Mouse (Mus musculus) right cerebral cortex, postnatal 36 days (tissue): ENCODE measurements around the gene Spout1.
A peak's percentile ranks its signal among the peaks of the same experiment; 100 is the strongest.

ENCODE experiments used
- DNase-seq, 2 experiments: peaks; one replicate each; pipeline ENCODE4 v3.0.0; 2022; ENCODE audit warnings: low spot score in 2 of 2, mixed read lengths in 1 of 2

The Spout1 gene

DNA sequence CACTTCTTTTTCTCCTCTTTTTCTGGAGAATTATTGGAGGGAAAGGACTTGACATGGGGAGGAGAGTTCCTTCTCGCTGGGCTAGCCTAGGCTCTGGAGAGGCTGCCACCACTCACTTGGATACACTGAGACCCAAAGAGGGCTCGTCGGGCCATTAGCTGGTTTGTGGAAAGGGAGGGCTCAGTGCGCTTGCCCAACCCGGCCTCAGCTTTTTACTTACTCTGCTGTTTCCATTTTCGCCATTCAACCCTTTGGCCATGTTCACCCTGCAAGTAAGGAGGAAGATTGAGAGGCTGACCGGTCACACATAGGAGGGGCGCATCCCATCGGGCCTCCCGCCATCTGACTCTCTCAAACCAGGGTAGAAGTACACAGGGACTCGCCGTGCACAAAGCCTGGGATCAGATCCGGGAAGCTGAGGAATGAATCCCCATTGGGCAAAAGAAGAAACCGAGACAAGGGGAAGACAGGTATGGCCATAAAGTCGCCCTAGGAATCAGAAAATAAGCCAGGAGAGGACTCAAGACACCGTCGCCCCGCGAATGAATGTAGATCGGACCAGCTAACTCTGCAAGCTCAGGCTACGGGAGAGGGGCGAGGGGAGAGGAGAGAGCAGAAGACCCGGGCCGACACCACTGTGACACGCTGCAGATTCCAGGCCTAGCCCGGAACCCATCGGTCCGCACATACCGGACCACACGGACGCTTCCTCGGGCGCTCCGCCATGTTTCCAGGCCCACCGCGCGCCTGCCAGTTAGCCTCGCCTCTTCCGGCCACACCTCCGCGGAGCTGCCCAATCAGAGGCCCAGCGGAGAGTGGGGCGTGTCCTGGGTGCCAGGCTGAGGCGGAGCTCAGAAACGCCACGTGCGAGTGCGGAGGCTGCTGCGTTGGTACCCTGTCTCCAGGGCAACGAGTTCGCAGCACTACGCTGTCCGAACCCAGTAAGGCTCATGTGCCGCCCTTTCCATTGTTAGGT lies at the start of gene Spout1:
Gene Spout1 (minus strand): TSS at position 760 of the 976 bp plus-strand sequence.
- DNase-seq: peak; percentile 93 to 96

DNA sequence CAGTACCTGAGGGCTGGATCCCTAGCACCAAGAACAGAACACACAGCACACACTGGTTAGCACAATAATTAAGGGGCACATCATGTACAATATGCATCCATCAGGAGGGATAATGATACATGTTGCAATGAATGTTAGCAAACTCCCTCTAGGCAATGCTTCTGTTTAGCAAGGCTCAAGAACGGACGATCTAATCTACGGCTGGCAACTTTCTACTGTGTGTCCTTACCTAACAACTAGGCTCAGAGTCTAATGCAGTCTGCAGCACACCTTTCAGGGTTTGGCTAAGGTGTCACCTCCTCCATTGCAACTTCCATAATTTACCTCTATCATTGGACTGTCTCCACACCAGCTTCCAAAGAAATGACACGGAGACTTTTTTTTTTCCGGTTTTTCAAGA lies 38.0 kb upstream of the Spout1 start:
- no peak for DNase-seq

DNA sequence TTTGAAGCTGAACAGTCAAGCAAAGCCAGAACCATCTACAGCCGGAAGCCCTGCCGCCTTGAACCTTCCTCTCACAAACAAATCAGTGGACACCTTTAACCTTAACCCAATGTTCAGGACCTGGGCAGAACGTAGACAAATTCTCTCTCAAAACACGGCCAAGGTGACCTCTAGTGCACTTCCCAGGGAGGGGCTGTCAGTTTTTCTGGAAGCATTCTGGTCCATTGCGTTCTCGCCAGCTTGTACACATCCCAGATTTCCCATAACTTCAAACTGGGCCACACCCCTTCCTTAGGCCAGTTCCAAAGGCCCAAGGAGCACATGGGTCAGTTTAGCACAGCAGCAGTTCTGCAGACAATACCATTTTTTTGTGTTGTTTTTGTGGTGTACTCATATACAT lies 37.2 kb upstream of the Spout1 start:
- no peak for DNase-seq

DNA sequence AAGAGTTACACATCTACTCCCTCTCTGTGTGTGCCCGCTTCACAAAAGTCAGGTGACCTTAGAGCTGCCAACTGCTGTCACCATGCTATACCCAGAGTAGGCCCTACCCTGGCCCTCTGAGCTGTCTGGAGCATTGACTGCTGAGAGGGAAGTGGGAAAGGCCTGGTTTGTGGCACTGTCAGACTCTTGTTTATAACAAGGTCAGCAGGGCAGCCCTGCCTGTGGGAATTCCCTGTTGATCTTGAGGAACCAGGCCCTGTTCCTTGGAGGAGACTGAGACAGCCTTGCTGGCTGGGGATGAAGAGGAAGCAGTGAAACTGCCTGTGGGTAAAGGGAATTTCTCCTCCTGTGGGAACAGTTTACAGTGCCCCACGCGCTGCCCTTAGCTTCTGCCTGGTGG lies 36.5 kb upstream of the Spout1 start:
- no peak for DNase-seq

DNA sequence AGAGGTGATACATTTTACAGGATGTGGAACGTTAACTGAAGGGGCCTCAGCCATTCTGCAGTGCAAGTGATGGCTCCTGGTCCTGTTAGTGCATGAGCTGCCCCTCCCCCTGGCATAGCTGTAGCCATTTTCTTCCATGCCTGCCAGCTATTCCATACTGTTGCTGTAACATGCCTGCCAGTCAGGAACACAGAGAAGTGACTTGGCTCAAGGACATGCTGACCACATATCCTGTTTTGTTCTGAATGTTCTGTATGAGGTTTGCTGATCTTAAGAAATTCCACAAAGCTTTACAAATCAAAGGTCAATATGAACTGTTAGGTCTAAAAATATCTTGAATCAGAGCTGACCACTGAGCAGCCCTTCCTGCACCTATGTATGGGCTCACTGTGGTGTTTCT lies 34.7 kb upstream of the Spout1 start:
- DNase-seq: no peak

DNA sequence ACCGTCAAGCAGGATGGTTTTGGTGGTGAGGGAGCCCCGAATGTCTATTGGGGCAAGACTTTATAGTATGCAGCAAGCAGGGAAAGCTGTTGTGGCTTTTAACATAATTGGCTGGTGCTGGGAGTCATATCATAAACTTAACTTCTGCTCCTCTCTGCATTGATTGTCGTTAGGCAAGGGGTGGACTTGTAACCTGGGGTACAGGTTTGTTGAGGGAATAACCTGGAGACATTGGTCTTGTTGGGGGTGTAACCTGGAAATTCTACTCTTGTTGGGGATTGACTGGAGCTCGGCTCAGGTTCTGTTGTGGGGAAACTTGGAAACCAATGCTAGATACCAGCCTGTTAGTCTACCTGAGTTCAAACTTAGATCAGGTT lies 33.9 kb upstream of the Spout1 start:
- DNase-seq: no peak

DNA sequence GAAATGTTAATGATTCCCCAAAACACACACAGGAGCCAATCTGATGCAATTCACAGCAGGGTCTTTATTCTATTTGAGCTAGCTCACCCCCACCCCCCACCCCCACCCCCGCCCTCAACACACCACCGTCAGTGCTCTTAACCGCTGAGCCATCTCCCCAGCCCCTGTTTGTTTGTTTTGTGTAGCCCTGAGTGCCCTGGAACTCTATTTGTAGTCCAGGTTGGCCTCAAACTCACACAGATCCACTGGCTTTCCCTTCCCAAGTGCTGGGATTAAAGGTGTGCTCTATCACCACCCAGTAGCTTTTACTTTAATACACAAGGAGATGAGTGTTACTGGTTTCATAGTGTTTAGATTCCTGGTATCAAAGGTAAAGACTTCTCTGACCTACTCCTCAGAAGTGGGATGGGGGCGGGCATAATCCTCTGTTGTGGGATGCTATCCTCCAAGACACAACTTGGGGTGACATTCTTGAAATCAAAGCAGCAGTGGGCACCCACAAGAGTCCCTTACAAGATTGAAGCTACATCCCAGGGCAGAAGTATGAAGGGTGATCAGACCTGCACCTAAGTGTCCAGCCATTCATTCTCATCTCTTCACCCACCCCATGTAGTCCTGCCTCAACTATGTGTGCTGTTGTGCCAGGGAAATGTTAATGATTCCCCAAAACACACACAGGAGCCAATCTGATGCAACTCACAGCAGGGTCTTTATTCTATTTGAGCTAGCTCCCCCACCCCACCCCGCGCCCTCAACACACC lies 33.3 kb upstream of the Spout1 start:
- no peak for DNase-seq

DNA sequence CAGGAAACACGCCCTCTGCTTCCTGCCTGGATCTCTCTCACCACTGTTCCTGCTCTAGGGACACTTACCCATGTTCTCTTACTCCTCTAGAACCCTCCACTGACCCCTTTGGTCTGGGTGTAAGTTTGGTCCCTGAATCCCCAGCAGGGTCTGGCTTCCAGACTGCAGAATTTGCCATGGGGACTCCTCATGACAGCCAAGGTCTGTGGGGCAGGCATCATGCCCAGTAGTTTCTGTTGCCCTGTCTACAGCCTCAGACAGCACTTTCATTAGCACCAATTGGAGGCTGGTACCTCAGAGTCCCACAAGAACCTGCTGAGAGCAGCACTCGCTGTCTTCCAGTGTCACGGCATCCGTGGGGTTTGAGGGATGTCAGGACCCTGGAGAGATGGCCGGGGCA lies 29.6 kb upstream of the Spout1 start:
- no peak for DNase-seq

DNA sequence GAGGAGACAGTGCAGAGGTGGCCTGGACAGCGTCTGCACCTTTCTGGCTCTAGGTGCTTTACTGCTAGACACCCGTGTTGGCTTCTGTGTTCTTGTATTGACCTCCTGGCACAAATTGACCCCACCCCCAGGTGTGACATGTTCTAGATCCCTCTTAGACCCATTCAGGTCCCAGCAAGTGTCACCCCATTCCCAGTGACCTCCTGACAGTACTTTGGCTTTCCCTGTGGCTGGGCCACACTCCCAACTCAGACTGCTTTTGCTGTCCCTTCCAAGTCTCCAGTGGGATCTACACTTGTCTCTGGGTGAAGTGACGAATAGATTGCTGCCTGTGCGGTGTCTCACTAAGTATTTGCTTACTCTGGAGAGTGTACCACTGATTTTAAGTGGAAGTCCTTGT lies 29.1 kb upstream of the Spout1 start:
- no peak for DNase-seq

DNA sequence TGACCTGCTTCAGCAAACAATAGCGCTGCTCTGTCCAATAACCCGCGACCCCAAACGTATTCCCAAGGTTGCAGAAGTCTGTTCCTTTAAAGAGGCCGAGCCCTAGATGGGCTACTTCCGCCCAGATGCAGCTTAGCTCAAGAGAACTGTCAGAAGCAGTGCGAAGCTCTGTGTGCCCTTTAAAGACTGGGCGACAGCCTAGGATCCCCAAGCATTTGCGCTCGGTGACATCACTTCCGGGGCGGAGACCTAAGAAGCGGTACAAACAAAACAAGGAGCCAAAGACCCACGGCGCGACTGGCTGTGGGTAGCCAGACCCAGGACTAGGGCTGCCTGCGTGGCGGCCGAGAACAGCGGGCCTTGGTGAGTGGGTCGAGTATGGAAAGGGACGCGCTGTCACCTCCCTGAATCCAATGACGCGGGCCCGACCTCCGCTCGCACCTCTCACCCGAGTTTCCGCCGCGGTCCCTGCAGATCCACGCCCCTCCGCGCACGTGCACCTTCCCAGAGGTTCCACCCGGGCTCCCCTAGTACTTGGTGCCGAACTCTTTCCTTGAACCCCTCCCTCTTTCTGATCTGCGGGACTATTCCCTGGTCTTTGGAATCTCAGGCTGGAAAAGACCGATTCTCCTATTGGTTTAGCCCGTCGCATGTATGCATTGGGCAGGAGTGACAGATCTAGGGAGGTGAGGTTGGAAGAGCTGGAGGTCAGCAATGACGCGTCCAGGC lies 27.5 kb upstream of the Spout1 start, which contains the start of gene Kyat1:
Gene Kyat1 (minus strand): TSS at position 219 of the 729 bp plus-strand sequence.
- DNase-seq: peak; percentile 91 to 92

DNA sequence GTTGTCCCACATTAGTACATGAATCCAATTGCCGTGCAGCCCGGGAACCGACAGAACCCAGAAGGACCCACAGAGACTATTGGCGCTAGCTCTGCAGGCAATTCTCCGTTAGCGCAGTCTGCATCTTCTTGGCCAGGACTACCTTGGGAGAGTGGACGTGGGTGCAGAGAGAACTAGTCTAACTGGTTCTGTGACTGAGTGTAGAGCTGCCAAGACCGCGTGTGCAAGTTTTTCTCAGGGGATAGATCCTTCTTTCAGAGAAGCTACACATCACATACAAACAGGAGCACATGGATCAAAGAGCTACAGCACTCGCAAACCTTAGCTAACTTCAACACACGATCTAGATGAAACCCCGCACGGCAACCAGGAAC lies 27.0 kb upstream of the Spout1 start:
- peak; percentile 9 to 30 for DNase-seq

DNA sequence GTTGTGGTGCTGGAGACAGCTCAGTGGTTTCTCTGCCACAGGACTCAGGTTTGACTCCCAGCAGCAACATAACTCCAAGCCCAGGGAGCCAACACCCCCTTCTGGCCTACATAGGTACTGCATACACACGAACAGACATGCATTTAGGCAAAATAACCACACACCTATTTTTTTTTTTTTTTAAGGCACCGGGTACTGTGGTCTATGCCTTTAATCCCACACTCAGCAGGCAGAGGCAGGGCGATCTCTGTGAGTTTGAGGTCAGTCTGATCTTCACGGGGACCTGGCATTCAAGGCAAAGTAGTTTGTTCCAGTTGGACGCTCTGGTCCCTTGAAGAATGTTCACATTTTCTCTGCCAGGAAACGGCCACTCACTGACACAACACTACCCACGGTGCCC lies 25.2 kb upstream of the Spout1 start:
- no peak for DNase-seq

DNA sequence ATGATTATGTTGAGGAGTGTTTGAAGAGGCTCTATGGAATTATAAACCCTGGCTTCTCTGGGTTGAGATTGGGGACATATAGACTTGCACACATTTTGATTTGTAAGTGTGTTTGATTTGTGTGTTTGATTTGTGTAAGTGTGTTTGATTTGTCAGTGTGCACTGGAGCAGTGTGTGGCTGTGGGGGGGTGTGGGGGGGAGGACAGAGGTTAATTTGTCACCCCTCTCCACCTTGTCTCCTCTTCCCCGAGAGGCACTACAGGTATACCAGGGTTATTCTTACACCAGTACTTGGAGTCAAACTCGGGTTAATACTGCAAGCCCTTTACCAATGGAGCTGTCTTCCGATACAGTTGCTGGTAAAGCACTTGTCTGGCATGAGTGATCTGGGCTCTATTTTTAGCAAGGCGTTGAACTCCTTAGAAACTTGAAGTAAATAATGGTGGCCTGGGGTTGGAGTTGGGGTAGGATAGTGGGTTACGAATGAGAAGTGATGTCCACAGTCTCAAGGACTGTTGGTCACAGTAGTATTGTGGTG lies 22.2 kb upstream of the Spout1 start:
- DNase-seq: no peak

DNA sequence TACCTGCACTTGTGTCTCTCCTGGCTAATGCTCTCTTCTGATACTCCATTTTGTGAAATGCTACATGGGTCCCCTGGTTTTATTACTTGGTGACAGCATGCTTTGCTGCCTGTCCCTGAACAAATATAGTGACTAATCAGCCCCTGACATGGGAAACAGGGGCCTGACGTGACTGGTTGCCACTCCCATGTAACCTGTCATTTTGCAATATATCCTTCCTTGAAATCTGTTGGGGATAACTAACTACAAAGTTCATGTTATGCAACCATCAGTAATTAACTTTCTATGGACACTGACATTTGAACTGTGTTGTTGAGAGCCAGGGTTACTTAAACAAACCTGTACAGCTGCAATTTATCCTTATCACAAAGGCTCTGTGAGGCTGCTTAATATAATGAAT lies 21.7 kb upstream of the Spout1 start:
- no peak for DNase-seq

DNA sequence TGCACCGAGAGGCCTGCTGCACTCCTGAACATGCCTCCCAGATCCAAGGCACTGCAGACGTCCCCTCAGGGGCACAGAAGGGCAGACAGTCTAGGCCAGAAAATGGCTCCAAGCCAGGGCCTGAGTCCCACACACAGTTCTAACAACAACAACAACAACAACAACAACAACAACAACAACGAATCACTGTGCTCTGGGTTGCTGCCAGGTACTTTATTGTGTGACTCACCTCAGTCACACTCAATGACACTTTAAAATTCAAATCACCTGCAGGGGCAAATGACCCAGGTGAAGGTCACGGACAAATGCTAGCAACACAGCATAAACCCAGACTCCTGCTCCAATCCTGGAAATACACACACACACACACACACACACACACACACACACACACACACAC lies 19.8 kb upstream of the Spout1 start:
- no peak for DNase-seq

DNA sequence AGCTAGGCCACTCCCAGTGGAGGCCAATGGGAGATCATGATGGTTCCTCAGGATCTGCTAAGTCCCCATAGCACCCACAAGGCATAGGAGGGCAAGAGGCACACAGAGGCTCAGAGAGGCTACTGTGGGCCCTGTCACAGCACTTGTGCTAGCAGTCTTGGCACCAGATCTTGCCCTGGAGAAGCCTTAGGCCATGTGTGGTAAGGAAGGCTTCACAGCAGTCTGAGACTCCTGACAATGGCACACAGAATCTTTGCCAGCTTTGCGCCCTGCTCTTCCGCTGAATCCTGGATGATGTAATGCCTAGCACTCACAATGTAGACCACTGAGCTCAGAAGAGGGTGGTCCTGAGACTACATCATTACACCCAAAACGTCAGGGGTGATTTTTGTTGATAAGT lies 16.4 kb upstream of the Spout1 start:
- DNase-seq: no peak

DNA sequence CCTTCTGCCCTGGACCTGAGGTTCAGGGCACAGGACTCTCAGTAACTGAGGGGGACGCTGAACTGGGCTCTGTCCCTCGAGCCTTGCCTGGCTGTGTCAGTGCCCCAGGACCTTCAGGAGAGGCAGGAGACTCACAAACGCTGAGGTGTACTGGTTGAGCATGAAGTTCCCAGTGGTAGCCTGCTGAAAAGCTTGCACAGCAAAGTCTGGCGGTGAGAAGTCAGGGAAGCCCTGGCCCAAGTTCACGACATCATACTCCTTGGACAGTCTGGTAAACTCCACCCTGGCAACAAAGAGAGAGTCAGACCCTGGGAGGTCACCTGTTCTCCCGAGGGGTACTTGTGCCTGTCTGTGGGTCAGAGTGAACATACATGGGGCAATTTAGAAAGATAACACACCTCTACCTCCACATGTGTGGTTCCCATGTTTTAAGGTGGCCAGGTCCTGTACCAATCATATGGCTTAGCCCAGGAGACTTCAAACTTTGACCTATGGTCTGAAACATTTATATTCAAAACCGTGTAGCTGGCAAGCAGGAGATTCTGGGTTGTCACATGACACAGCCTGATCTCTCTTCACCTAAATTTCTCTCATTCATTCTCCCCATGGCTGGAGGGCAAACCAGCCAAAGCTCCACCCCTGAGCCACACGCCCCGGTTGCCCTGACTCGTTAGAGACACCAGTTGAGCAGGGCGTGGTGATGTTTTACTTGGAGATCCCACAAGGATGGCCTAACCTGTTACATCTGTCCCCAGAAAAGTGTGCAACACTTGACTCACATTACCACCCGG lies 13.7 kb upstream of the Spout1 start:
- no peak for DNase-seq

DNA sequence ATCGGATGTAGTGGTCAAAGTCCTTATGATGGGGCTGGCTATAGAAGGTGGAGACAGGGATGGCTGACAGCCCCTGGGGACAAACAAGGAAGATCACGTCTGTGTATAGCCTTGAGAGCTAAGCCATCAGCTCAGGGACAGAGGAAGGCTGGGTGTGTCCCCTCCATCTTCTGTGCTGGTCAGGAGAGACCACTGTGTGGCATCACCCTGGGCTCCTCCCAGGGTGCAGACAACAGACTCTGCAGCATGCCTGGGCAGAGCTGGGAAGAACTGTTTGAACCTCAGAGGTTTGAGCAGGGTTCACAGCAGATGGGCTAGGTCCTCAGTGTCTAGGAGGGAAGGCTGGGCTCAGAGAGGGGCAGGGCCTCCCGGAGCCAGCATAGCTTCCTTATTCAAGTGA lies 7.4 kb upstream of the Spout1 start:
- DNase-seq: no peak

DNA sequence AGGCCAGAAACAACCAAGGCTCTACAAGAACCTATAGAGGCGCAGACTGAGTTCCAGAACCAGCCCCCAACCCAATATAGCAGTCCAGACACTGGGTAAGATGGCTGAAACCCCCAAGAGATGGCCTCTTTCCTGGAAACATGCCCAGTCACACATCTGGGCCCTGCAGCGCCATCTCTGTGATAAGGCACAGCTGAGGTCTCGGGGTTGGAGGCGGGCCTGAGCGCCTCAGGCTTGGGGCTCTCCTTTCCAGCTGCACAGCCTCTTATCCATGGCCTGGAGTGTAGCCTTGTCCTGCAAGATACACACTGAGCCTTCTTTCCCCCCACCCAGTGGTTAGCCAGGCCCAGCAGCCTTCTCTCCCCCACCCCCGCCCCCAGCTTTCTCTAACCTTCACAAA lies 7.0 kb upstream of the Spout1 start:
- DNase-seq: no peak

DNA sequence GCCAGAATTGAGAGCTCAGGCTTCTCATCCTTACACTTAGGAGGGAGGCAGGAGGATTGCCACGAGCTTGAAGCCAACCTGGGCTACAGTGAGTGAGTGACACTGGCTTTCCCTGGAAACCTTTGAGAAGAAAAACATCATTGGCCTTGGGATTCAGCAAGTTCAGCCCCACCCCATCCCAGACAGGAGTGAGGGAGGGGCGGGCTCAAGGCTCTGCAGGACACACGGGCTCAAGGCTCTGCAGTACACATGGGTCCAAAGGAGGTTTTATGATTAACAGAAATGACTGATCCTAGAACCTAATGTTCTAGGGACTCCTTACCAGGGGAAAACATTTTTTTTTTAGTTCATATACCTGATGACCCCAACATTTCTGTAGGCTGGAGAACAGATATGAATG lies 5.5 kb upstream of the Spout1 start:
- no peak for DNase-seq

DNA sequence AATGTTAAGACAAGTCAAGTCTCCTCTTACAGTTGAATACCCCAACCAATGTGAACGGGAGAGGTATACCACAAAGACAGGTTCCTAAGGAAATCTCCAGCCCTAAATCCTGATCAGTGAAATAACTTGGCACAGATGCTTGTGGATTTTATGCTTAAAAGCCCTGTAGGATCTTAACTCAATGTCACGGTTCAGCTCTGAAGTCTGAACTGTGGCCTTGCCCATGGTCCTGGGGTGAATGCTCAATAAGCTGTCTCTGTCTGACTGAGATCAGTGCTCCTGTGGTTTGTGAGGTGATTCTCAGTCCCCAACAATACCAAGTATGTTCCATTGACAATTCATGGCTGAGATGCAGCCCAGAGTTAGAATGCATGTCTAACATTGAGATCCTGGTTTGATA lies 4.2 kb upstream of the Spout1 start:
- DNase-seq: no peak
